Mouse (Mus musculus): ENCODE measurements around the gene Iqce. TPM values are rescaled to one million over a fixed set of nuclear protein-coding genes. Genes with fewer than 3 reads are reported as not detected.

The Iqce gene
- total and polyA plus RNA-seq, 2 experiments = 2.3 to 5.5 TPM

DNA sequence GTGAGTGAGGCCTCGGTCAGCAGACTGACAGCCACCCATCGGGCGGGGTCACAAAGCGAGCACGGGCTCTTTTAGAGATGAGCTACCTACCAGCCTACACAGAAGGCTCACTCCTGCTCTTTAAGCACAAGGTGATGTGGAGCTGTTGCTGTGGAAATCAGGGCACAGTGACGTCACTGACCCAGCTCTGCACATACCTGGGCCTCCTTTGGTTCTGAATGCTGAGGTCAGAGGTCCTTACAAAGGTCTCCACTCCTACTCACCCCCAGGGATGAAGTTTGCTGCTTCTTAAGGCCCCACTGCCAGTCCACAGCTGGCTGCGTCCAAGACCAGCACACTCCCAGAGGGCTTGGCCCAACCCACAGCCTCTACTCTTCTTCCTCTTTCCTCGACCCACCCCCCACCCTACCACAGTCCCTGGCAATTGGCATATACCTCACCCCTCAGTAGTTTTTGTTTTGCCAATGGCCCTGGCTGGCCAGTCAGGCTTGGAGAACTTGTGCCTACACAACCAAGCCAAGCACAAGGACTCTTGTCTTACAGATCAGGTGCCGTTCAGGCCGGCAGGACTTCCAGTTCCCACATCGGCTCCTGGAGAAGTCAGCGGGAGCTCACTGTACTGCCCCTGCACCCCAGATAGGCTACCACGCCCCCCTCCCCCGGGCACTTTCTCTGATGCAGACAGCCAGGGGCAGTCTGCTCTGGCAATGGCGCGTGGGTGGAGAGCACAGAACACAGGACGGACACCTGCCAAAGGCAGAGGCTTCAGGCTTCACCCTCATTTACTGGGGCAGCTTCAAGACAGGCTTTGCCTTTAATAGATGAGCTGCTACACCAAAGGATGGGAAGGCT, 39.2 kb downstream of the Iqce start:
- Histone ChIP-seq H3K4me1 (ENCODE audit: control insufficient read depth, insufficient read depth, low read length) (no peaks in the 10 kb centered on the region), H3K9ac (ENCODE audit: low read depth, low read length) (no peak overlapping the region), H3K27me3 (ENCODE audit: control insufficient read depth, insufficient read depth, low read length) (no peaks in the 10 kb centered on the region), H3K4me3 (ENCODE audit: insufficient read depth, low read depth, low read length) (no peak overlapping the region), H3K79me2 (ENCODE audit: control insufficient read depth, insufficient read depth, low read length) (no peaks in the 10 kb centered on the region), H3K27ac (replicated peaks; ENCODE audit: insufficient read depth, low read depth, low read length) (no peak overlapping the region), H3K36me3 (ENCODE audit: control insufficient read depth, insufficient read depth, low read length) (no peaks in the 10 kb centered on the region)
- no peak for TF ChIP-seq POLR2A (IDR thresholded peaks at IDR 0.05; ENCODE audit: extremely low read depth, insufficient read depth, low read length)
- no peak for TF ChIP-seq CTCF (IDR thresholded peaks at IDR 0.05; ENCODE audit: low read depth, low read length)
- 70% methylated on average over 17 of the region's 17 CpGs for WGBS
- no peak for DNase-seq (ENCODE audit: extremely low read depth, low read depth, low spot score)

DNA sequence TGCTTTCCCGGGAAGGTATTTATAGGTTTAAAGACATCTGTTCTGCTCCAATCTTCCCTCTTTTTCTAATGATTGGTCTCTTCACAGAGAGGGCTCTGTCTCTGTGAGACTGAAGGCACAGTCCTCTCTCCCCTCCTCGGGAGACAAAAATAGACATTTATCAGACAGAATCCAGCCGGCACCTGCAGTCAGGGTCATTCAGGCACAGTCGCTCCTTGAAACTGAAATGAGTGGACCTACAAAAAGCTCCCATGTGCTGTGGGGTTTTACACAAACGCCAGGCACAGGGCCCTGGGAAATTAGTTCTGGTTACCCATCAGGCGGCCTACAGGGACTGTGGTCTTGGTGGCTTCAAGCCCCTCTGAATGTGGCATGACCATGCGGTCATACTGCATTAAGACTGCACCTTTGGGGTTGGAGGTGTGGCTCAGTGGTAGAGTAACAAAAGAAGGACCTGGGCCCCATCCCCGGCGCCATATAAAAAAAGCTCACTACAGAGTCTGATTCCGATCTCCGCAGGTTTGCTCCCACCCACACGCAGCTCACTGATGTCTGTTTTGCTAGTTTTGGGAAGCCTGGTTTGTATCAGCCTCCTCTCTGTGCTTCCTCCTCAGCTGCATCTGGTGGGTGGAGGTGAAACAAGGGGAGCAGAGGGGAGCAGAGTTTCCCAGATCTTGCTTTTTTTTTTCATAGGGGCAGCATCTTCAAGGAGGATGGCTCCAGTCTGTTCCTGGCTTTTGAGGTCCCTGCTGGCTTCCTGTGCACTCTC, 40.1 kb downstream of the Iqce start:
- Histone ChIP-seq H3K4me3 (ENCODE audit: insufficient read depth, low read depth, low read length) (no peak overlapping the region), H3K27ac (replicated peaks; ENCODE audit: insufficient read depth, low read depth, low read length) (no peak overlapping the region), H3K36me3 (ENCODE audit: control insufficient read depth, insufficient read depth, low read length) (no peaks in the 10 kb centered on the region), H3K79me2 (ENCODE audit: control insufficient read depth, insufficient read depth, low read length) (no peaks in the 10 kb centered on the region), H3K27me3 (ENCODE audit: control insufficient read depth, insufficient read depth, low read length) (no peaks in the 10 kb centered on the region), H3K4me1 (ENCODE audit: control insufficient read depth, insufficient read depth, low read length) (no peaks in the 10 kb centered on the region), H3K9ac (ENCODE audit: low read depth, low read length) (no peak overlapping the region)
- WGBS = 82% methylated on average over 12 of the region's 12 CpGs
- no peak for TF ChIP-seq POLR2A (IDR thresholded peaks at IDR 0.05; ENCODE audit: extremely low read depth, insufficient read depth, low read length)
- no peak for TF ChIP-seq CTCF (IDR thresholded peaks at IDR 0.05; ENCODE audit: low read depth, low read length)
- no peak for DNase-seq (ENCODE audit: extremely low read depth, low read depth, low spot score)

DNA sequence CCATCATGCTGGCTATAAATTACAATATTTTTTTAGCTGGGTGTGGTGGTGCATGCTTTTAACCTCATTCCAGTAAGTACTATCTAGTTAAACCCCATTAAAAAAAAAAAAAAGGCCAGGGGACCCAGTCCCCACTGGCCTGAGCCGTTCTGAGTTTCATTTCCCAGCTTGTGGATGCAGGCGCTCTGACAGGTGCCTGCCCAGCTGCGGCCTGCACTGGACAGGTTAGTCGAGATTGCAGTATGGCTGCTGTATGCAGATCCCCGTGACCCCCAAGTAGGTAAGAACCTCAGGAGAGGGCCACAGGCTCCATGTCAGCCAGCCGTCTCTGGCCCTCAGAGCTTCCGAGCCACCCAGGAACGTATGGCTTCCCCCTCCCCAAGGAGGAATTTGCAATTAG, 40.8 kb downstream of the Iqce start:
- H3K27me3 ChIP-seq (ENCODE audit: control insufficient read depth, insufficient read depth, low read length) = no peaks in the 10 kb centered on the region
- no peaks in the 10 kb centered on the region for H3K79me2 ChIP-seq (ENCODE audit: control insufficient read depth, insufficient read depth, low read length)
- TF ChIP-seq CTCF (IDR thresholded peaks at IDR 0.05; ENCODE audit: low read depth, low read length) (no peak), POLR2A (IDR thresholded peaks at IDR 0.05; ENCODE audit: extremely low read depth, insufficient read depth, low read length) (no peak)
- H3K27ac ChIP-seq (replicated peaks; ENCODE audit: insufficient read depth, low read depth, low read length) = no peak overlapping the region
- H3K4me3 ChIP-seq (ENCODE audit: insufficient read depth, low read depth, low read length) = no peak overlapping the region
- WGBS = 77% methylated on average over 8 of the region's 8 CpGs
- DNase-seq (ENCODE audit: extremely low read depth, low read depth, low spot score) = no peak
- no peaks in the 10 kb centered on the region for H3K36me3 ChIP-seq (ENCODE audit: control insufficient read depth, insufficient read depth, low read length)
- no peak overlapping the region for H3K9ac ChIP-seq (ENCODE audit: low read depth, low read length)
- no peaks in the 10 kb centered on the region for H3K4me1 ChIP-seq (ENCODE audit: control insufficient read depth, insufficient read depth, low read length)

DNA sequence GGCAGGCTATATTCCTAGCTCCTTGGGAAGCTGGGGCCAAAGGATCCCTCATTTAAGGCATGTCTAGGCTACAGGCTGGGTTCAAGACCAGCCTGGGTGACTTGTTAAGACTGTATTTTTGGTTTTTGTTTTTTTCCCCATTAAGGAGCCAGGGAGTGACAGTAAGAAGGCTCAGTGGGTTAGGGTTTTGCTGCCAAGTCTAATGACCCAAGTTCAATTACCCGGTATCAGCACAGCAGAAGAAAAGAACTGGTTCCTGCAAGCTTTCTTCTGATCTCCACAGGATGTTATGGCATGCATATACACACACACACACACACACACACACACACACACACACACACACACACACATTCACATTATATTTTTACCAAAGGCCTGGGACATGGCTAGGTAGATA, 41.8 kb downstream of the Iqce start:
- H3K79me2 ChIP-seq (ENCODE audit: control insufficient read depth, insufficient read depth, low read length) = no peaks in the 10 kb centered on the region
- H3K27ac ChIP-seq (replicated peaks; ENCODE audit: insufficient read depth, low read depth, low read length) = no peak overlapping the region
- 56% methylated on average over 1 of the region's 1 CpGs for WGBS
- no peak for TF ChIP-seq POLR2A (IDR thresholded peaks at IDR 0.05; ENCODE audit: extremely low read depth, insufficient read depth, low read length)
- TF ChIP-seq CTCF (IDR thresholded peaks at IDR 0.05; ENCODE audit: low read depth, low read length) = no peak
- no peak for DNase-seq (ENCODE audit: extremely low read depth, low read depth, low spot score)
- no peaks in the 10 kb centered on the region for H3K4me1 ChIP-seq (ENCODE audit: control insufficient read depth, insufficient read depth, low read length)
- H3K27me3 ChIP-seq (ENCODE audit: control insufficient read depth, insufficient read depth, low read length) = no peaks in the 10 kb centered on the region
- H3K4me3 ChIP-seq (ENCODE audit: insufficient read depth, low read depth, low read length) = no peak overlapping the region
- no peak overlapping the region for H3K9ac ChIP-seq (ENCODE audit: low read depth, low read length)
- H3K36me3 ChIP-seq (ENCODE audit: control insufficient read depth, insufficient read depth, low read length) = no peaks in the 10 kb centered on the region

DNA sequence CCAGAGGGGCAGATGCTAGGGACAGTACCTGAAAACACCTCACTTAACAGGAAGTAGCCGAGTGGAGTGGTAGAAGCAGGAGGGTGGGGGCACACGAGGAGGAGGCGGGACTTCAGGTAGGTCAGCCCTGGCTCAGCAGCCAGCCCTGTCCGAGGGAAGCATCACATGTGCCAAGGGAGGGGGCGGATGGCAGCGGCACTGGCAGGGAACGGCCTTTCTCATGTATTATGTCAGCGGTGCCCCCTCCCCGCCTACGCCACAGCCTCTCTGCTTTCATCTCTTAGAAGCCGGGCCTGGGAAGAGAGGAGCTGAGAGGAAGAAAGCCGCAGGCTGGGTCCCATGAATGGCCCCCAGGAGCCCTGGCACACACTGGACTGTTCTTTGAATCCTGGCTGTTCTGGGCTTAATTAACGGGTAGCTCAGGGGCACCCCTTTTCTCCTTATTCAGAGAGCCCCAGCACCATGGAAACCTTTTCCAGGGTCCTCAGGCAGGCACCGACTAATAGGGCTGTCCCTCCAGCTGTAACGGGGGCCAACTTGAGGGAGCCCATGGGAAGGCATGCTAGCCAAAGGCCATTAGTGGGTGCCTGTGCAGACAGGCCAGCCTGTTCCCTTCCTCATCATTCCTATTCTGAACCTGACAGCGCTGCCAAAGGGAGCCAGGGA, 42.4 kb downstream of the Iqce start:
- no peak for DNase-seq (ENCODE audit: extremely low read depth, low read depth, low spot score)
- 54% methylated on average over 16 of the region's 16 CpGs for WGBS
- no peak for TF ChIP-seq CTCF (IDR thresholded peaks at IDR 0.05; ENCODE audit: low read depth, low read length)
- TF ChIP-seq POLR2A (IDR thresholded peaks at IDR 0.05; ENCODE audit: extremely low read depth, insufficient read depth, low read length) = no peak
- Histone ChIP-seq H3K36me3 (ENCODE audit: control insufficient read depth, insufficient read depth, low read length) (no peaks in the 10 kb centered on the region), H3K4me1 (ENCODE audit: control insufficient read depth, insufficient read depth, low read length) (no peaks in the 10 kb centered on the region), H3K9ac (ENCODE audit: low read depth, low read length) (no peak overlapping the region), H3K79me2 (ENCODE audit: control insufficient read depth, insufficient read depth, low read length) (no peaks in the 10 kb centered on the region), H3K4me3 (ENCODE audit: insufficient read depth, low read depth, low read length) (no peak overlapping the region), H3K27ac (replicated peaks; ENCODE audit: insufficient read depth, low read depth, low read length) (no peak overlapping the region), H3K27me3 (ENCODE audit: control insufficient read depth, insufficient read depth, low read length) (no peaks in the 10 kb centered on the region)
